Mouse (Mus musculus) hematopoietic stem cell, adult 5-6 weeks (primary cell): ENCODE measurements around the gene Gadd45b. TPM values are rescaled to one million over a fixed set of nuclear protein-coding genes. Genes with fewer than 3 reads are reported as not detected.
A peak's percentile ranks its signal among the peaks of the same experiment; 100 is the strongest.

Experiments used
- ATAC-seq, 2 experiments: fragments of 125-278 bp in 1 of 2; replicated peaks in 1 of 2; 2 replicates each; pipeline ENCODE4 v1.8.0; 2016 to 2017; ENCODE audit warnings: inconsistent platforms in 2 of 2, mild to moderate bottlenecking in 2 of 2, moderate number of reproducible peaks in 2 of 2, low read depth in 1 of 2, moderate TSS enrichment in 1 of 2; ENCODE audit not compliant: low FRiP score in 2 of 2, poor library complexity in 2 of 2, severe bottlenecking in 2 of 2, insufficient read depth in 1 of 2, low TSS enrichment in 1 of 2
- total RNA-seq: library from RNA; stranded (forward); fragments of 172-1452, 232-1000 nt; gene quantifications from 2 replicates; pipeline ENCODE4 v1.2.3, GENCODE M21; 2017

The Gadd45b gene
- total RNA-seq, 1 experiment from 2014 or later: 25.4 TPM

- ATAC-seq: no peak
Observed at GRCm38 (mm10) chr10:80904004-80904693, 25.7 kb upstream of the Gadd45b start.

GRCm38 (mm10) chr10:80904709-80905108 lies 25.2 kb upstream of the Gadd45b start:
- no peak for ATAC-seq

GRCm38 (mm10) chr10:80909375-80910162 lies 20.3 kb upstream of the Gadd45b start:
- ATAC-seq: no peak

- no peak for ATAC-seq
Observed at GRCm38 (mm10) chr10:80911354-80911753, 18.5 kb upstream of the Gadd45b start.

GRCm38 (mm10) chr10:80911891-80912290 lies 18.0 kb upstream of the Gadd45b start:
- no peak for ATAC-seq

- no peak for ATAC-seq
Observed at GRCm38 (mm10) chr10:80913364-80914011, 16.4 kb upstream of the Gadd45b start.

GRCm38 (mm10) chr10:80914253-80914656 lies 15.6 kb upstream of the Gadd45b start:
- peak in 1 of 2 experiments; percentile 35; a peak in 2 of 4 replicates for ATAC-seq

GRCm38 (mm10) chr10:80915260-80915659 lies 14.6 kb upstream of the Gadd45b start:
- no peak for ATAC-seq

GRCm38 (mm10) chr10:80915736-80916135 lies 14.1 kb upstream of the Gadd45b start:
- no peak for ATAC-seq

- peak; percentile 3 to 11; a peak in 1 of 4 replicates for ATAC-seq
Observed at GRCm38 (mm10) chr10:80917336-80917778, 12.5 kb upstream of the Gadd45b start.

- peak; percentile 43 to 46; a peak in 3 of 4 replicates for ATAC-seq
Observed at GRCm38 (mm10) chr10:80917779-80918434, 12.0 kb upstream of the Gadd45b start, which contains the start of gene Lmnb2. Lmnb2 (minus strand) TSS chr10:80918245.

GRCm38 (mm10) chr10:80921923-80922322 lies 8.0 kb upstream of the Gadd45b start:
- ATAC-seq: peak; percentile 25 to 27; a peak in 3 of 4 replicates

- ATAC-seq: no peak
Observed at GRCm38 (mm10) chr10:80925472-80925871, 4.4 kb upstream of the Gadd45b start.

GRCm38 (mm10) chr10:80928586-80929298 lies 1.1 kb upstream of the Gadd45b start:
- peak; percentile 60 to 70 for ATAC-seq

- ATAC-seq: peak; percentile 5; a peak in 2 of 4 replicates
Observed at GRCm38 (mm10) chr10:80930361-80931152, 684 bp downstream of the Gadd45b start.

GRCm38 (mm10) chr10:80931153-80931671 lies 1.3 kb downstream of the Gadd45b start:
- no peak for ATAC-seq
